Mouse (Mus musculus): ENCODE measurements around the gene Entpd6. TPM values are rescaled to one million over a fixed set of nuclear protein-coding genes. Genes with fewer than 3 reads are reported as not detected.

The Entpd6 gene
- total and polyA plus RNA-seq, 3 experiments: 6.7 to 25.2 (median 8.4) TPM

- H3K27me3 ChIP-seq (ENCODE audit: insufficient read depth, low read length): peaks cover 29% of the 10 kb centered on the region
- H3K4me3 ChIP-seq (ENCODE audit: low read depth, low read length): no peak overlapping the region
- ATAC-seq (ENCODE audit: extremely low read depth, insufficient number of reproducible peaks, low FRiP score, poor library complexity, severe bottlenecking) (no peak), DNase-seq (ENCODE audit: low spot score) (no peak)
- H3K9me3 ChIP-seq (replicated peaks): peaks cover 2% of the 10 kb centered on the region; the same call in 1 of the 2 replicates
- H3K4me1 ChIP-seq (ENCODE audit: insufficient read depth, low read depth, low read length): peaks cover 21% of the 10 kb centered on the region
- TF ChIP-seq GATA1 (IDR thresholded peaks at IDR 0.05; ENCODE audit: borderline replicate concordance, low read length) (no peak), GATA2 (IDR thresholded peaks at IDR 0.05; ENCODE audit: borderline replicate concordance, low read depth, low read length) (no peak), POLR2AphosphoS5 (IDR thresholded peaks at IDR 0.05; ENCODE audit: insufficient replicate concordance, low read depth, low read length) (no peak), TAL1 (conservative IDR thresholded peaks at IDR 0.05; ENCODE audit: low read depth, low read length) (no peak), CTCF (IDR thresholded peaks at IDR 0.05; ENCODE audit: low read depth, low read length) (no peak)
- H3K36me3 ChIP-seq (replicated peaks): no peaks in the 10 kb centered on the region
These were observed 3.8 kb upstream of the Entpd6 start for GRCm38 (mm10) chr2:150745016-150745415.

GRCm38 (mm10) chr2:150749283-150749682 is 441 bp downstream of the Entpd6 start:
- Histone ChIP-seq H3K36me3 (replicated peaks) (peaks cover 37% of the 10 kb centered on the region), H3K27me3 (ENCODE audit: insufficient read depth, low read length) (peaks cover 18% of the 10 kb centered on the region), H3K4me1 (ENCODE audit: insufficient read depth, low read depth, low read length) (peaks cover 24% of the 10 kb centered on the region), H3K4me3 (ENCODE audit: low read depth, low read length) (peak overlapping the region; percentile 81), H3K9me3 (replicated peaks) (no peaks in the 10 kb centered on the region)
- peak; percentile 19 for DNase-seq (ENCODE audit: low spot score)
- no peak for ATAC-seq (ENCODE audit: extremely low read depth, insufficient number of reproducible peaks, low FRiP score, poor library complexity, severe bottlenecking)
- no peak for TF ChIP-seq CTCF (IDR thresholded peaks at IDR 0.05; ENCODE audit: low read depth, low read length)
- TF ChIP-seq POLR2AphosphoS5 (IDR thresholded peaks at IDR 0.05; ENCODE audit: insufficient replicate concordance, low read depth, low read length): no peak
- no peak for TF ChIP-seq GATA1 (IDR thresholded peaks at IDR 0.05; ENCODE audit: borderline replicate concordance, low read length)
- no peak for TF ChIP-seq GATA2 (IDR thresholded peaks at IDR 0.05; ENCODE audit: borderline replicate concordance, low read depth, low read length)
- no peak for TF ChIP-seq TAL1 (conservative IDR thresholded peaks at IDR 0.05; ENCODE audit: low read depth, low read length)

- TF ChIP-seq GATA2 (IDR thresholded peaks at IDR 0.05; ENCODE audit: borderline replicate concordance, low read depth, low read length): no peak
- TF ChIP-seq TAL1 (conservative IDR thresholded peaks at IDR 0.05; ENCODE audit: low read depth, low read length): no peak
- no peak for TF ChIP-seq CTCF (IDR thresholded peaks at IDR 0.05; ENCODE audit: low read depth, low read length)
- no peak for TF ChIP-seq GATA1 (IDR thresholded peaks at IDR 0.05; ENCODE audit: borderline replicate concordance, low read length)
- no peak for TF ChIP-seq POLR2AphosphoS5 (IDR thresholded peaks at IDR 0.05; ENCODE audit: insufficient replicate concordance, low read depth, low read length)
- H3K9me3 ChIP-seq (replicated peaks): no peaks in the 10 kb centered on the region
- peaks cover 13% of the 10 kb centered on the region for H3K27me3 ChIP-seq (ENCODE audit: insufficient read depth, low read length)
- H3K36me3 ChIP-seq (replicated peaks): peaks cover 41% of the 10 kb centered on the region
- ATAC-seq (ENCODE audit: extremely low read depth, insufficient number of reproducible peaks, low FRiP score, poor library complexity, severe bottlenecking): no peak
- no peak for DNase-seq (ENCODE audit: low spot score)
- peaks cover 24% of the 10 kb centered on the region for H3K4me1 ChIP-seq (ENCODE audit: insufficient read depth, low read depth, low read length)
- no peak overlapping the region for H3K4me3 ChIP-seq (ENCODE audit: low read depth, low read length)
These were observed 1.5 kb downstream of the Entpd6 start for GRCm38 (mm10) chr2:150750129-150750979.

GRCm38 (mm10) chr2:150755016-150755415 is 6.2 kb downstream of the Entpd6 start:
- Histone ChIP-seq H3K36me3 (replicated peaks) (peaks cover 87% of the 10 kb centered on the region), H3K27me3 (ENCODE audit: insufficient read depth, low read length) (no peaks in the 10 kb centered on the region), H3K4me1 (ENCODE audit: insufficient read depth, low read depth, low read length) (peaks cover 3% of the 10 kb centered on the region), H3K4me3 (ENCODE audit: low read depth, low read length) (no peak overlapping the region), H3K9me3 (replicated peaks) (no peaks in the 10 kb centered on the region)
- TF ChIP-seq POLR2AphosphoS5 (IDR thresholded peaks at IDR 0.05; ENCODE audit: insufficient replicate concordance, low read depth, low read length): no peak
- no peak for TF ChIP-seq GATA2 (IDR thresholded peaks at IDR 0.05; ENCODE audit: borderline replicate concordance, low read depth, low read length)
- TF ChIP-seq GATA1 (IDR thresholded peaks at IDR 0.05; ENCODE audit: borderline replicate concordance, low read length): no peak
- no peak for TF ChIP-seq TAL1 (conservative IDR thresholded peaks at IDR 0.05; ENCODE audit: low read depth, low read length)
- DNase-seq (ENCODE audit: low spot score) (no peak), ATAC-seq (ENCODE audit: extremely low read depth, insufficient number of reproducible peaks, low FRiP score, poor library complexity, severe bottlenecking) (no peak)

GRCm38 (mm10) chr2:150761476-150761875 is 12.6 kb downstream of the Entpd6 start:
- no peak for ATAC-seq (ENCODE audit: extremely low read depth, insufficient number of reproducible peaks, low FRiP score, poor library complexity, severe bottlenecking)
- H3K4me3 ChIP-seq (ENCODE audit: low read depth, low read length): no peak overlapping the region
- H3K4me1 ChIP-seq (ENCODE audit: insufficient read depth, low read depth, low read length): no peaks in the 10 kb centered on the region
- no peak for DNase-seq (ENCODE audit: low spot score)
- H3K27me3 ChIP-seq (ENCODE audit: insufficient read depth, low read length): no peaks in the 10 kb centered on the region
- no peaks in the 10 kb centered on the region for H3K9me3 ChIP-seq (replicated peaks)
- peaks cover 93% of the 10 kb centered on the region for H3K36me3 ChIP-seq (replicated peaks)
- no peak for TF ChIP-seq GATA2 (IDR thresholded peaks at IDR 0.05; ENCODE audit: borderline replicate concordance, low read depth, low read length)
- no peak for TF ChIP-seq TAL1 (conservative IDR thresholded peaks at IDR 0.05; ENCODE audit: low read depth, low read length)
- TF ChIP-seq CTCF (IDR thresholded peaks at IDR 0.05; ENCODE audit: low read depth, low read length): no peak
- TF ChIP-seq GATA1 (IDR thresholded peaks at IDR 0.05; ENCODE audit: borderline replicate concordance, low read length): no peak
- TF ChIP-seq POLR2AphosphoS5 (IDR thresholded peaks at IDR 0.05; ENCODE audit: insufficient replicate concordance, low read depth, low read length): no peak

- Histone ChIP-seq H3K4me3 (ENCODE audit: low read depth, low read length) (no peak overlapping the region), H3K4me1 (ENCODE audit: insufficient read depth, low read depth, low read length) (peaks cover 4% of the 10 kb centered on the region; the same call in 1 of the 2 replicates), H3K27me3 (ENCODE audit: insufficient read depth, low read length) (no peaks in the 10 kb centered on the region), H3K9me3 (replicated peaks) (no peaks in the 10 kb centered on the region), H3K36me3 (replicated peaks) (peaks cover 93% of the 10 kb centered on the region)
- no peak for TF ChIP-seq TAL1 (conservative IDR thresholded peaks at IDR 0.05; ENCODE audit: low read depth, low read length)
- no peak for TF ChIP-seq GATA1 (IDR thresholded peaks at IDR 0.05; ENCODE audit: borderline replicate concordance, low read length)
- no peak for TF ChIP-seq POLR2AphosphoS5 (IDR thresholded peaks at IDR 0.05; ENCODE audit: insufficient replicate concordance, low read depth, low read length)
- no peak for ATAC-seq (ENCODE audit: extremely low read depth, insufficient number of reproducible peaks, low FRiP score, poor library complexity, severe bottlenecking)
- DNase-seq (ENCODE audit: low spot score): no peak
These were observed 16.8 kb downstream of the Entpd6 start for GRCm38 (mm10) chr2:150765619-150766018.

Measured in G1E (cell line).